Mouse (Mus musculus) neural tube, embryonic 13.5 days (tissue): Measurements from ENCODE around the gene Rab40c. TPM values are rescaled to one million over a fixed set of nuclear protein-coding genes. Genes with fewer than 3 reads are reported as not detected.
"Not testable (repeated sequence)": the region's sequence is repeated elsewhere in the genome, so short reads cannot be mapped to it uniquely, and the experiment has no call there.

Experiments
- ATAC-seq: fragments of 200-750 bp; cut with Nextera tagmentation; 2 replicates; pipeline ENCODE4 v1.8.0; 2017; ENCODE audit warnings: low read depth, mild to moderate bottlenecking, moderate TSS enrichment, moderate library complexity
- H3K27ac ChIP-seq: fragments of 300-500 bp; sonication (generic); replicated peaks from 2 replicates; pipeline ENCODE4 v1.5.1; 2015; ENCODE audit warnings: moderate library complexity, mild to moderate bottlenecking, inconsistent platforms
- H3K27me3 ChIP-seq: fragments of 300-500 bp; sonication (generic); 2 replicates; pipeline ENCODE4 v1.6.1; 2015; ENCODE audit warnings: mild to moderate bottlenecking, inconsistent platforms
- H3K36me3 ChIP-seq: fragments of 300-500 bp; sonication (generic); 2 replicates; pipeline ENCODE4 v1.6.1; 2015; ENCODE audit warnings: mild to moderate bottlenecking, inconsistent platforms
- H3K4me1 ChIP-seq: fragments of 300-500 bp; sonication (generic); replicated peaks from 2 replicates; pipeline ENCODE4 v1.6.1; 2015; ENCODE audit warnings: inconsistent platforms
- H3K4me2 ChIP-seq: fragments of 300-500 bp; sonication (generic); 2 replicates; pipeline ENCODE4 v1.6.1; 2015; ENCODE audit warnings: inconsistent platforms, mild to moderate bottlenecking, moderate library complexity
- H3K4me3 ChIP-seq: fragments of 300-500 bp; sonication (generic); 2 replicates; pipeline ENCODE4 v1.5.1; 2015; ENCODE audit warnings: mild to moderate bottlenecking, inconsistent platforms
- H3K9ac ChIP-seq: fragments of 300-500 bp; sonication (generic); 2 replicates; pipeline ENCODE4 v1.6.1; 2015; ENCODE audit warnings: moderate library complexity, mild to moderate bottlenecking, inconsistent platforms
- H3K9me3 ChIP-seq: fragments of 300-500 bp; sonication (generic); 2 replicates; pipeline ENCODE4 v1.6.1; 2016; ENCODE audit warnings: inconsistent platforms
- WGBS: fragments of 180-500 bp; shearing (Covaris S2); methylation state at CpG from one replicate; pipeline ENCODE4 v1.1.7; 2015; 5-methylcytosine and 5-hydroxymethylcytosine counted together
- polyA plus RNA-seq: library from polyadenylated mRNA; unstranded; fragments of >200 nt; fragmentation: Nextera tagmentation; extraction: Ambion mirVana; gene quantifications from 2 replicates; pipeline ENCODE4 v1.2.1, GENCODE M21; 2015

The Rab40c gene
- polyA plus RNA-seq, 1 experiment from 2014 or later, result 50.7 TPM

DNA sequence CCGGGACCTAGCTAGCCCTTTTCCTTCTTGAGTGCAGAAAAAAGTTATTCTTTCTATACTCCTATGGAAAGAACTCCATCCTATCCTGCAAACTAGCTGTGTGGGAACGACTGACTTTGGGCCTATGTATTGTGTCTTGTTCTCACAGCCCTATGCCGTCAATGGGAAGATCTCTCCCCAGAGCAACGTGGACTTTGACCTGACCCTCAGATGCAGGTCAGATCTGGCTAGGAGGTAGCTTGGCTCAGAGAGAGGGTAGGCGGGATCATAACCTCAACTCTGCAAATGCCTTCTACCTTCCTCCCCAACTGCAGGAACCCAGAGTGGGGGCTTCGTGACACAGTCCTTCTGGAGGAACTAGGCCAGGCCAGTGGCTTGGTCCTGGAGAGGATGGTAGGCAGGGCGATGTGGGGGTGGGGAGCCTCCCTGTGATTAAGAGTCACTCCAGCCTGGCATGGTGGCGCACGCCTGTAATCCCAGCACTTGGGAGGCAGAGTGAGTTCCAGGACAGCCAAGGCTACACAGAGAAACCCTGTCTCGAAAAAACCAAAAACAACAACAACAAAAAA is 43.1 kb downstream of the Rab40c start:
- no peaks in the 10 kb centered on the region for H3K27me3 ChIP-seq
- ATAC-seq, result no peak
- H3K4me1 ChIP-seq, result peaks cover 37% of the 10 kb centered on the region
- peak overlapping the region; percentile 79 for H3K4me3 ChIP-seq
- H3K4me2 ChIP-seq, result peak overlapping the region; percentile 94
- H3K27ac ChIP-seq, result no peak overlapping the region; the same call in 1 of the 2 replicates
- WGBS, result 58% methylated on average over 10 of the region's 10 CpGs
- H3K9me3 ChIP-seq, result no peaks in the 10 kb centered on the region
- H3K9ac ChIP-seq, result peak overlapping the region; percentile 92
- H3K36me3 ChIP-seq, result peaks cover 23% of the 10 kb centered on the region

DNA sequence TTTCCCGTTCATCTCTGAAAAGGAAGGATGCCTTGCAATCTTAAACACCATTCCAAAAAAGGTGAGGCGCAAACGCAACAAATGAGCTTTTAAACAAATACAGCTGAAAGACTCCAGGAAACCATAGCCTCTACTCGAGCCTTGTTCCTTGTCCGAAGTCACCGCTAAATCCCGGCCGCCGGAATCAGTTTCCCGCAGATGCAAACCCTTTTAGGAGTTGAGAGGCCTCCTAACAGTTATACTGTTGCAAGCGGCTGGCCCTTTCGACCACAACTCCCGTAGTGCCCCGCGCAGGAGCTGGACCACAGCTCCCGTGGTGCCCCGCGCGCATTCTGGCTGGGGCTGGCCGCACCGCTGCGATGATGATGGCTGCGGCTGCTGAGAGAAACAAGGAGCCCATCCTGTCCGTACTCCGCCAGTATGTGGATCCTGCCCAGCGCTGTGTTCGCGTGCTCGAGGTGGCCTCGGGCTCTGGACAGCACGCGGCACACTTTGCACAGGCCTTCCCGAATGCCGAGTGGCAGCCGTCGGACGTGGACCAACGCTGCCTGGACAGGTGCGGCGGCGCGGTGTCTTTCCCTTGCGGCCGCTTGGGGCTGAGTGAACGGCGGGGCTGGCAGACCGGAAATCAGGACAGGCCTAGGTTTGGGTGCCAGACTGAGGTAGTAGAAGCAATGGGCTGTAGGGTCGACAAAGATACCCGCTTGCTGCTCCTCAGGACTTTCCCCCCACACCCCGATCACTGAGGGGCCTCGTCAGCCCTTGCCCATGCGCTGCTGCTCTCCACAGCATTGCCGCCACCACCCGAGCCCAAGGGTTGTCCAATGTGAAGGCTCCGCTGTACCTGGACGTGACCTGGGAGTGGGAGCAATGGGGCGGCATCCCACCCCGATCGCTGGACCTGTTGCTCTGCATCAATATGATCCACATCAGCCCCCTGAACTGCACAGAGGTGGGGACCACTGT is 44.1 kb downstream of the Rab40c start:
- peak overlapping the region; percentile 92 for H3K9ac ChIP-seq
- H3K4me3 ChIP-seq, result peak overlapping the region; percentile 79
- ATAC-seq, result peak; percentile 93
- under 1% methylated on average over 59 of the region's 59 CpGs for WGBS
- H3K9me3 ChIP-seq, result no peaks in the 10 kb centered on the region
- no peaks in the 10 kb centered on the region for H3K27me3 ChIP-seq
- H3K4me2 ChIP-seq, result peak overlapping the region; percentile 94
- H3K4me1 ChIP-seq, result peaks cover 28% of the 10 kb centered on the region
- peak overlapping the region; percentile 92 for H3K27ac ChIP-seq
- H3K36me3 ChIP-seq, result peaks cover 23% of the 10 kb centered on the region

DNA sequence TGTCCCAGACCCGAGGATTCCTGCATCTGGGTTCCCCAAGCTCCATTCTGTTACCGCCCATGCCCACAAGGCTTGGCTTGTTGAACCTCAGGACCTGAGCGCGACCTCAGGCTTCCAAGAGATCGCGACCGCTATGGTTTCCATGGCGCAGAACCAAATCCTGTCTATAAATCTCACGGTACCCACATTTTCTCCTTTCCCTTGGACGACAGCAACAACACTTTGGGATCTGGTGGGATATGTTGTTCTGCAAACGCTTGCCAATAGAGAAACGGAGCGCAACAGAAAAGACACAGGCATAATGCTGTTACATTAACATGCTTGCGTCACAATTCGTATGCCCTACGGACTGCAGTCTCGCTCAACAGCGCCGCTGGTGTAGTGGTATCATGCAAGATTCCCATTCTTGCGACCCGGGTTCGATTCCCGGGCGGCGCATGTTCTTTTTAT is 44.8 kb downstream of the Rab40c start, which contains the start of gene Mettl26:
Gene Mettl26, plus strand, starts transcription at position 354 of the 450 bp plus-strand sequence.
- Histone ChIP-seq H3K27ac (peak within 1 kb of the TSS; percentile 92), H3K4me2 (peak within 1 kb of the TSS; percentile 94), H3K27me3 (no peaks in the 10 kb centered on the region), H3K4me1 (peaks cover 23% of the 10 kb centered on the region), H3K36me3 (peaks cover 21% of the 10 kb centered on the region), H3K9ac (peak within 1 kb of the TSS; percentile 92), H3K4me3 (peak within 1 kb of the TSS; percentile 79), H3K9me3 (no peaks in the 10 kb centered on the region)
- peak; percentile 71 for ATAC-seq
- WGBS, result under 1% methylated on average over 25 of the region's 25 CpGs

DNA sequence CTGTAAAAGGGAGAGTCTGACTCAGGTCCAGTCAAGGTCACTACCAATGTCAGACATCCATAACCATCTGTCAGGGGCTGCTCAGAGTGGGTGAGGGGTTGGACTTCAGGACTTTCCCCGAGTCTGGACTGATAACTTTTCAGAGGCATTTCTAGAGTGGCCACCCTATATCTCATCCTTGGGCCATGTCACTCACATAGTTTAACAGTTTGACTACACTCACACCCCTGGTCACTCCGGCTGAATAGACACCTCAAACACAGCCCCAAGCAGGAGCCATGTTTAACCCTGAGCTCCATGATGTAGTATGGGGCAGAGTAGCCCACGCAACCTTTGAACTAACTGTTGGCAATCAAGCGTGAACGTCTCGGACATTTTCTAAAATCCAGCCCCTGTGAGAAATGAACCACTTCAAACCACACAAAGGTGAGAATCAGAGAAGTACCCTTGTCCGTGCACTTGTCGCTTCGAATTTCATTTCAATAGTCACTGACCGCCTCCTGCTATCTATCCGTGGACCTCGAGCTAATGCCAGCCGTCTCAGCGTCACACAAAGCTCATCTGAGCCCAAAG is 45.3 kb downstream of the Rab40c start:
- H3K36me3 ChIP-seq, result peaks cover 16% of the 10 kb centered on the region

DNA sequence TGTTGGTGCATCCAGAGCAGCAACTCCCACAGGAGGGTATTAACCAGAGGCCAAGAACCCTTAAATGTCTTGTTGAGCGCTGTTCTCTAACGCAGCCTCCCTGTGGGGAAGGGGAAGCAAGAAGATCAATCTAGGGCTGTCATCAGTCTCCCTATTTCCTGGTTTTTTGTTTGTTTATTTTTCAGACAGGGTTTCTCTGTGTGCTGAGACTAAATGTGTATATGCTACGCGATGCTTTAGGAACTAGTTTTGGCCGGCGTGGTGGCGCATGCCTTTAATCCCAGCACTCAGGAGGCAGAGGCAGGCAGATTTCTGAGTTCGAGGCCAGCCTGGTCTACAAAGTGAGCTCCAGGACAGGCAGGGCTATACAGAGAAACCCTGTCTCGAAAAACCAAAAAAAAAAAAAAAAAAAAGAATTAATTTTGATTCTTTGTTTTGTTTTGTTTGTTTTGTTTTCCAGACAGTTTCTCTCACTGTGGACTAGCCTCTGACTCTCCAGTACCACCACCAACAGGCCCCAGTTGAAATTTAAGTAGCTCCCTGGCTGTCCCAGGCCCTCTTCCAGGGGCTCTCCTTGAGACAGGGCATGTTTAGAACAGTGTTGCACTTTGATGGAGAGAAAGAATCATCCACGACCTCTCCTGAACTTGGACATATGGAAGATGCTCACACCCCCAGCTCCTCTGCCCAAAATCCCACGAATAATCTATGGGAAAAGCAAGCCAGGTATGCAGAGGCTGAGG is 46.0 kb downstream of the Rab40c start:
- Histone ChIP-seq H3K36me3 (peaks cover 10% of the 10 kb centered on the region), H3K9me3 (no peaks in the 10 kb centered on the region), H3K4me3 (peak overlapping the region; percentile 79), H3K4me2 (peak overlapping the region; percentile 94), H3K27me3 (no peaks in the 10 kb centered on the region), H3K4me1 (peaks cover 28% of the 10 kb centered on the region), H3K27ac (peak overlapping the region; percentile 92), H3K9ac (peak overlapping the region; percentile 92)
- WGBS, result 78% methylated on average over 11 of the region's 11 CpGs
- ATAC-seq, result no peak

More for the DNA sequence above, 45.3 kb downstream of the Rab40c start:
- H3K27ac ChIP-seq, result peak overlapping the region; percentile 92
- no peaks in the 10 kb centered on the region for H3K9me3 ChIP-seq
- peak overlapping the region; percentile 79 for H3K4me3 ChIP-seq
- H3K4me2 ChIP-seq, result peak overlapping the region; percentile 94
- 8% methylated on average over 14 of the region's 14 CpGs for WGBS
- peak overlapping the region; percentile 92 for H3K9ac ChIP-seq
- H3K4me1 ChIP-seq, result peaks cover 23% of the 10 kb centered on the region
- H3K27me3 ChIP-seq, result no peaks in the 10 kb centered on the region
- no peak; the same call in 1 of the 2 replicates for ATAC-seq

DNA sequence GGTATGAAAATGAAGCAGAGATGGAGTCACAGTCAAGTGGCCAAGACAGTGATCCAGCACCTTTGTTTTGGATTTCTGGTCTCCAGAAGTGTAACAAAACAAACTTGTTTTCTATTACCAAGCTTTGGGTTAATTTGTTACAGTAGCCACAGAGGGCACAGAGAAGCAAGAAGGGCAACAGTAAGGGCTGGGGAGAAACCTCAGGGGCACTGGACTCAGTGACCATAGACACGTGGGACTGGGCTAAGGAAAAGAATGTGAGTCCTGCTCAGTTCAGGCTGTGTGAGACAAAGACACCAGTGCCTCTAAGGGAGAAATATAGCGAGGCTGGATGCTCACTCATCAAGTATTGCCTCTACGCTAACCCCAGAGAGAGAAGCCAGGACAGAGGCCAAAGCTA is 46.9 kb downstream of the Rab40c start:
- no peak overlapping the region for H3K4me3 ChIP-seq
- H3K9me3 ChIP-seq, result no peaks in the 10 kb centered on the region
- no peak overlapping the region for H3K27ac ChIP-seq
- 76% methylated on average over 3 of the region's 3 CpGs for WGBS
- H3K9ac ChIP-seq, result no peak overlapping the region
- no peak for ATAC-seq
- peaks cover under 1% of the 10 kb centered on the region for H3K36me3 ChIP-seq
- H3K27me3 ChIP-seq, result no peaks in the 10 kb centered on the region
- H3K4me1 ChIP-seq, result peaks cover 34% of the 10 kb centered on the region
- H3K4me2 ChIP-seq, result no peak overlapping the region

DNA sequence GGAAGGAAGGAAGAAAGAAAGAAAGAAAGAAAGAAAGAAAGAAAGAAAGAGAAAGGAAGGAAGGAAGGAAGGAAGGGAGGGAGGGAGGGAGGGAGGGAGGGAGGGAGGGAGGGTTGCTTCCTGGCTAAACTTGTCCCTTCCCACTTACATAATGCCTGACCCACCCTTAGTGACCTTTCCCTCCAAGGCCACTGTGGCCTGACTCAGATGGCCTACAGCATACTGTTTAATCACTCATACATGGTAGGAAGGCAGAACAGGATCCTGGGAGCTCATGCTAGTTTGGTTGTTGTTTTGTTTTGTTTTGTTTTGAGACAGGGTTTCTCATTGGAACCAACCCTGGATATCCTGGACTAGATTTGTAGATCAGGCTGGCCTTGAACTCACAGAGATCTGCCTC is 48.0 kb downstream of the Rab40c start:
- not testable (repeated sequence) for H3K4me2 ChIP-seq, ATAC-seq, H3K27ac ChIP-seq, H3K36me3 ChIP-seq, H3K4me3 ChIP-seq, H3K9ac ChIP-seq, H3K9me3 ChIP-seq, H3K27me3 ChIP-seq
- H3K4me1 ChIP-seq, result peaks cover 31% of the 10 kb centered on the region

DNA sequence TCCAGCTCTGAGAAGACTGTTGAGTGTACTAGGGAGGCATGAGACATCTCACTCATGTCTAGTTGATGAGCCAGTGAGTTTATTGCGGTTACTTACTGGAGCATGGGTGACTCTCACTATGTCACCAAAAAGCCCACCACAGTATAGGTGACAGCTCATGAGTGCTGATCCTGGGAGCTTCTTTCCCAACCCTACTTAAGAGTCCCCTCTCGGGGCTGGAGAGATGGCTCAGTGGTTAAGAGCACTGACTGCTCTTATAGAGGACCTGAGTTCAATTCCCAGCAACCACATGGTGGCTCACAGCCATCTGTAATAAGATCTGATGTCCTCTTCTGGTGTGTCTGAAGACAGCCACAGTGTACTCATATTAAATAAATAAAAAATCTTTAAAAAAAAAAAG is 49.6 kb downstream of the Rab40c start:
- Histone ChIP-seq H3K4me3 (no peak overlapping the region), H3K27ac (no peak overlapping the region), H3K27me3 (no peaks in the 10 kb centered on the region), H3K9me3 (no peaks in the 10 kb centered on the region), H3K4me2 (no peak overlapping the region), H3K9ac (no peak overlapping the region), H3K36me3 (no peaks in the 10 kb centered on the region), H3K4me1 (peaks cover 22% of the 10 kb centered on the region)
- ATAC-seq, result no peak
- whole genome bisulfite sequencing, result 88% methylated on average over 2 of the region's 2 CpGs

DNA sequence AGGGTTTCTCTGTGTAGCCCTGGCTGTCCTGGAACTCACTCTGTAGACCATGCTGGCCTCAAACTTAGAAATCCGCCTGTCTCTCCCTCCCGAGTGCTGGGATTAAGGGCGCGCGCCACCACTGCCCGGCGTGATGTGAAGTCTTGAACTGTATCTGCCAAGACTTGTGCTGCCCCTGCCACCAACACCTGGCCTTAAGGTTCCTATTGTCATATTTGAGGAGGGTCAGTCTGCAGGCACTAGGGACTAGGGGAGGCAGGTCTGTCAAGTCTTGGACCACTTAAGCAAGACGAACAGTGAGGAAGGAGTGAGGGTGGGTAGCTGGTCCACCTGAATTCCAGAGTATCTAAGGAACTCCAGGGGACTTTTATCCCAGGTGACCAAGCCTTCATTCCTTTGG is 50.0 kb downstream of the Rab40c start:
- Histone ChIP-seq H3K27me3 (no peaks in the 10 kb centered on the region), H3K27ac (no peak overlapping the region), H3K4me1 (peaks cover 22% of the 10 kb centered on the region), H3K4me2 (no peak overlapping the region), H3K4me3 (no peak overlapping the region), H3K9me3 (no peaks in the 10 kb centered on the region), H3K36me3 (no peaks in the 10 kb centered on the region), H3K9ac (no peak overlapping the region)
- ATAC-seq, result no peak
- 87% methylated on average over 8 of the region's 8 CpGs for WGBS

DNA sequence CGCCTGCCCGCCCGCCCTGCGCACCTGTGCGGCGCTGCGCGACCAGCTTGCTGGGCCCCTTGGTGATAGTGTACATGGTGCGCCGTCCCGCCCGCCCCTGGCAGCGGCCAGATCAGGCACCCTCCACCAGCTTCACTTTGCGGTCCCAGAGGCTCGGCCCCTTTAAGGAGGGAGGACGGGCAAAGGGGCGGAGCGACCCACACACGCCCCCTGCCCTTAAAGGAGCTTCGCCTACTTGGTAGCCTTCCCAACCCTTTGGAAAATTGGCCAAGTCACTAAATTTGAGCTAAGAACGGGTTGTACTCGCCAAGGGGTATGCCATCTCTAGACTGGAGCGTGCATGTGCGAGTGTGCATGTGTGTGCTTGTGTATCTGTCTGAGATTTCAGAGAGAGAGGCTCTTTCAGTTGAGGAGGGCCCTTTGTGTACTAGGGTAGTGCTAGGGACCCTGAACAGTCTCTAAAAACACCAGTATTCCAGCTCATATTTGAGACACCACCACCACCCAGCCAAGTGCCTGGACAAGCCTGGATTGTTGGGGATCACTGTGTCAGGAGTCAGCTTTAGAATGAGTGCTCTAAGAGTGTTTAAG is 50.8 kb downstream of the Rab40c start, which contains the start of gene Mcrip2:
Gene Mcrip2, minus strand, starts transcription at position 164 of the 591 bp plus-strand sequence.
- Histone ChIP-seq H3K27ac (peak within 1 kb of the TSS; percentile 59), H3K36me3 (no peaks in the 10 kb centered on the region), H3K9ac (peak within 1 kb of the TSS; percentile 80), H3K9me3 (no peaks in the 10 kb centered on the region), H3K4me1 (peaks cover 15% of the 10 kb centered on the region), H3K27me3 (no peaks in the 10 kb centered on the region), H3K4me3 (peak within 1 kb of the TSS; percentile 76), H3K4me2 (peak within 1 kb of the TSS; percentile 98)
- WGBS, result under 1% methylated on average over 24 of the region's 24 CpGs
- ATAC-seq, result peak; percentile 88
